Mouse (Mus musculus) kidney, embryonic 15.5 days (tissue): ENCODE data around the gene Sf3b5. TPM values are rescaled to one million over a fixed set of nuclear protein-coding genes. Genes with fewer than 3 reads are reported as not detected.

ENCODE experiments used
- ATAC-seq: fragments of 200-750 bp; cut with Nextera tagmentation; replicated peaks from 2 replicates; pipeline ENCODE4 v1.8.0; 2017; ENCODE audit warnings: moderate TSS enrichment; ENCODE audit not compliant: low FRiP score
- H3K27ac ChIP-seq: fragments of 300-500 bp; sonication (generic); 2 replicates; pipeline ENCODE4 v1.5.1; 2015; ENCODE audit warnings: mild to moderate bottlenecking, inconsistent platforms
- H3K27me3 ChIP-seq: fragments of 300-500 bp; sonication (generic); 2 replicates; pipeline ENCODE4 v1.6.1; 2015; ENCODE audit warnings: inconsistent platforms
- H3K36me3 ChIP-seq: fragments of 300-500 bp; sonication (generic); 2 replicates; pipeline ENCODE4 v1.6.1; 2015; ENCODE audit warnings: inconsistent platforms
- H3K4me1 ChIP-seq: fragments of 300-500 bp; sonication (generic); 2 replicates; pipeline ENCODE4 v1.6.1; 2015; ENCODE audit warnings: inconsistent platforms
- H3K4me2 ChIP-seq: fragments of 300-500 bp; sonication (generic); 2 replicates; pipeline ENCODE4 v1.6.1; 2015; ENCODE audit warnings: moderate library complexity, mild to moderate bottlenecking, inconsistent platforms
- H3K4me3 ChIP-seq: fragments of 300-500 bp; sonication (generic); replicated peaks from 2 replicates; pipeline ENCODE4 v1.5.1; 2015; ENCODE audit warnings: mild to moderate bottlenecking, inconsistent platforms
- H3K9ac ChIP-seq: fragments of 300-500 bp; sonication (generic); 2 replicates; pipeline ENCODE4 v1.6.1; 2015; ENCODE audit warnings: mild to moderate bottlenecking, inconsistent platforms
- H3K9me3 ChIP-seq: fragments of 300-500 bp; sonication (generic); replicated peaks from 2 replicates; pipeline ENCODE4 v1.6.1; 2016; ENCODE audit warnings: inconsistent platforms
- WGBS: fragments of 180-500 bp; shearing (Covaris S2); methylation state at CpG from one replicate; pipeline ENCODE4 v1.1.7; 2015; ENCODE audit warnings: mixed read lengths; 5-methylcytosine and 5-hydroxymethylcytosine counted together
- polyA plus RNA-seq: library from polyadenylated mRNA; unstranded; fragments of >200 nt; fragmentation: Nextera tagmentation; extraction: Ambion mirVana; gene quantifications from 2 replicates; pipeline ENCODE4 v1.2.1, GENCODE M21; 2015

The Sf3b5 gene
- 37.1 and 38.1 TPM in 2 replicates for polyA plus RNA-seq

DNA sequence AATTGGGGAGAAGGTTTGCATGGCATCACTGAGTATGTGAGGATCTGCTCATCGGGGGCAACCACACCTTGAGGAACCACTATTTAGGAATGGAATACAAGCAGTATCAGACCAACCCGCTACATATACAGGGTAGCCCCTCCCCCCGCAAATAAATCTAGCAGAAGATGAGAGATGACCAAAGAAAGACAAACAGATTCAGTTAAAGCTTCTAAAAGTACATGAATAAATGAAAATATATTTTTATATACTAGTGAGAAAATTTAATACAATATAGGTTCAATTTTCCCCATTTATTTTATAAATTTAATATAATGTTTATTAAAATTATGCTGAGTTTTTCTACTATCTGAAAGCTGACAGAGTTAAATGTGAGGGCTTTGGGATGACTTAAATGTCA is at the start of gene Sf3b5:
TSS of gene Sf3b5 (plus strand) at position 301 of the 400 bp plus-strand sequence.
- H3K27me3 ChIP-seq, result no peaks in the 10 kb centered on the region
- H3K27ac ChIP-seq, result no peak within 1 kb of the TSS
- no peak for ATAC-seq
- no peak within 1 kb of the TSS for H3K4me3 ChIP-seq
- 88% methylated on average over 3 of the region's 3 CpGs for WGBS
- H3K9me3 ChIP-seq, result no peaks in the 10 kb centered on the region
- H3K9ac ChIP-seq, result no peak within 1 kb of the TSS
- H3K4me2 ChIP-seq, result no peak within 1 kb of the TSS
- peaks cover 11% of the 10 kb centered on the region for H3K4me1 ChIP-seq
- H3K36me3 ChIP-seq, result no peaks in the 10 kb centered on the region

DNA sequence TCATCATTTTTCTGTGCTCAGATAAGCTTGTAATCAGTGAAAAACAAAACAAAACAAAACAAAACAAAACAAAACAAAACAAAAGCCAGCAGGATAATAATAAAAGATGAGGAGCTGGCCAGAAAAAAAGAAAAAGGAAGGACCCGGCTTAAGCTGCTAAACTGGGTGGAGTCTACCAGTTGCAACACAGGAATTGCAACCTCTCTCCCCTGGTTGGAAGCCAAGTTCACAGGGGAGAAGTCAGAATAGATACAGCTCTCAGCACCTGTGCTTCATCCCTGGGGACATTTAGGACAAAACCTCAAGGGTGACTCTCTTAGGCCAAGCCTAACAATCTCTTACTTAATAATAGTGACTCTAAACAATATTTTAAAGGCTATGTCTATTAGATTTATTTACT is 49.3 kb upstream of the Sf3b5 start:
- WGBS, result 55% methylated on average over 1 of the region's 1 CpGs

DNA sequence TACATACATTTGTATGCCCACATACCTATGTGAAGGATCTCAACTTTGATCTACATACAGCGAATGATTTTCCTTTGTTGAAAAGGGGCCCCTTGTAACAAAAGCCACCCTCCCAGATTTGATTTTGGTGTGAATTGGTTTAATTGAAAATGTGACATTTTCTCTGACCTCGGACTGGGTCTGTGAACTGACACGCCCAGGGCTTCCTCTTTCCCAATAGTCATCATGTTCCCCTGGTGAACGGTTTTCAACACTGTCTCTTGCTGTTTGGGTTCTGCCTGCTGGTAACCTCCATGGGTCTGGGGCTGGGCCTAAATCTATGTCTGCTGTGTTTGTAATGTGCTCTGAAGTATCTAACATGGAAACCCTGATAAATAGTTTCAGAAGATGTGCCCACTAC is 47.9 kb upstream of the Sf3b5 start:
- no peak for ATAC-seq
- Histone ChIP-seq H3K4me1 (no peaks in the 10 kb centered on the region), H3K27ac (no peak overlapping the region), H3K4me2 (no peak overlapping the region), H3K36me3 (no peaks in the 10 kb centered on the region), H3K27me3 (no peaks in the 10 kb centered on the region), H3K9ac (no peak overlapping the region), H3K4me3 (no peak overlapping the region), H3K9me3 (no peaks in the 10 kb centered on the region)
- 77% methylated on average over 4 of the region's 4 CpGs for WGBS

More for the DNA sequence above, 49.3 kb upstream of the Sf3b5 start:
- Histone ChIP-seq H3K4me3 (no peak overlapping the region), H3K36me3 (no peaks in the 10 kb centered on the region), H3K9ac (no peak overlapping the region), H3K27ac (no peak overlapping the region), H3K4me1 (no peaks in the 10 kb centered on the region), H3K27me3 (no peaks in the 10 kb centered on the region), H3K4me2 (no peak overlapping the region), H3K9me3 (no peaks in the 10 kb centered on the region)
- no peak for ATAC-seq

DNA sequence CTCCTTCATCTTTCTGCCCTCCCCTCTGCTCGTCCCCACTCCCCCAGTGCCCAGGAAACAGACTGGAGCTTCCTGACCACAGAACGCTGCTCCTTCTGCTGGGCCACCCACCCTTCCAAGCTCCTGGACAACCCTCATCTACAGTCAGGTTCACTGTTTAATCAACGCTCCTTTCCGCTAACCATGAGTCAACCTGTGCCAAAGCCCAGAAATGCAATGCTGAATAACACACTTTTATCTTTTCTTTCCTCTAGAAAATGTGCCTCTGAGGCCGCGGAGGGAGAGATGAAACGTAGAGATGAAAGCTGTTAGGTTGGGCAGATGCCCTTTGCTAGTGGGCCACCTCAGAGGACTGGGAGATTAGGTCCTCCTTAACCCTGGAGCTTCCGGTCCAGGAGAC is 43.6 kb upstream of the Sf3b5 start:
- H3K9me3 ChIP-seq, result no peaks in the 10 kb centered on the region
- no peak overlapping the region for H3K4me3 ChIP-seq
- H3K4me1 ChIP-seq, result peaks cover 9% of the 10 kb centered on the region
- no peaks in the 10 kb centered on the region for H3K36me3 ChIP-seq
- H3K27ac ChIP-seq, result no peak overlapping the region
- WGBS, result 83% methylated on average over 8 of the region's 8 CpGs
- no peak overlapping the region for H3K4me2 ChIP-seq
- no peak overlapping the region for H3K9ac ChIP-seq
- peaks cover 4% of the 10 kb centered on the region for H3K27me3 ChIP-seq
- no peak for ATAC-seq

DNA sequence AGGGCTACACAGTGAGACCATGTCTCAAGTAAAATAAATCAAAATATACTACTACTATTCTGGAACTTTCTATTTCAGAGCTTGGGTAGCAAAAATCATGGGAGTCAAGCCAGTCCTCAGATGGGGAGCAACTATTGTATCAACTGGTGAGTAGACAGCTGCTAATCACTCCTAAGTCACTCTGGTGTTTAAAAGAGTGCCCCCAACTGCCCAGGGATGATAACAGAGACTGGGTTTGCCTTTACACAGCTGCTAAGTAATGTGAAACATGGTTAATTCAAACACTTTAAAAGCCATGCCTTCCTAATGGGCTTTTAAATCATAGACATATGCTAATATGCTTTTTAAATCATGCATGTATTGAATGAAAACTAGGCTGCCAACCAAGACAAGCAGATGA is 42.9 kb upstream of the Sf3b5 start:
- no peak overlapping the region for H3K4me2 ChIP-seq
- no peaks in the 10 kb centered on the region for H3K36me3 ChIP-seq
- no peak overlapping the region for H3K9ac ChIP-seq
- peaks cover 4% of the 10 kb centered on the region for H3K27me3 ChIP-seq
- ATAC-seq, result no peak
- H3K4me3 ChIP-seq, result no peak overlapping the region
- H3K9me3 ChIP-seq, result no peaks in the 10 kb centered on the region
- H3K27ac ChIP-seq, result no peak overlapping the region
- peaks cover 9% of the 10 kb centered on the region for H3K4me1 ChIP-seq

DNA sequence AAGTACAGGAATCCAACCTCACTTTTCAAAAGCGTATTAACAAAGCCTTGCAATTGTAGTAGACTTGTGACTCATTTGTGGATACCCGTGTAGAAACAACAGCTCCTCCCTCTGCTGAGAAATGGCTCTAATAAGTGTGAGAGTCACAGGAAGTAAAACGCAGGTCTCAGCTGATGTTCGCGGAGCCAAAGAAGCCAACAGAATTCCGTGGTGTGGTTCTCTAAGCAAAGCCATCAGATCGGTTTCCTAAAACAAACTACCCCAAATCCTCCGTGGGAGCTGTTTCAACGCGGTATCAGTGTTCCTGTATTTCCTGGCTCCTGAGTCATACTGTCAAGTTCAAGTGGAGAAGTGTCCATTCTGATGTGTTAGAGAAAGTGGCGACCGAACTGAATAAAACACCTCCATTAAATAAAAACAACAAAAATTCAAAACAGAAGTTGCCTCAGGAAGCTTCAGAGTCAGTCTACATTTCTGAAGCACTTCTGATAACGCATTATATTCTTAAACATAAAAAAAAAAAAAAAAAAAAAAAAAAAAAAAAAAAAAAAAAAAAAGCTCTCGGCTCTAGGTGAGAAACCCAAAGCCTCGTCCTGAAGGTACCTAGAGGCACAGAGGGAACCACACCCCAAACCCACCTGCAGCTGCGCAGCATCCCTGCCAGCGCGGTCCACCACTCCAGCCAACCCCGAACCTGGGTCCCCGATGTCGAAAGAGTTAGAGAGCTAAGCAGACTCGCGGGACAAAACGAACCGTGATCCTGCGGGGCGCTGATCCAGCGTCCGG is 41.6 kb upstream of the Sf3b5 start:
- WGBS, result 5% methylated on average over 29 of the region's 29 CpGs

DNA sequence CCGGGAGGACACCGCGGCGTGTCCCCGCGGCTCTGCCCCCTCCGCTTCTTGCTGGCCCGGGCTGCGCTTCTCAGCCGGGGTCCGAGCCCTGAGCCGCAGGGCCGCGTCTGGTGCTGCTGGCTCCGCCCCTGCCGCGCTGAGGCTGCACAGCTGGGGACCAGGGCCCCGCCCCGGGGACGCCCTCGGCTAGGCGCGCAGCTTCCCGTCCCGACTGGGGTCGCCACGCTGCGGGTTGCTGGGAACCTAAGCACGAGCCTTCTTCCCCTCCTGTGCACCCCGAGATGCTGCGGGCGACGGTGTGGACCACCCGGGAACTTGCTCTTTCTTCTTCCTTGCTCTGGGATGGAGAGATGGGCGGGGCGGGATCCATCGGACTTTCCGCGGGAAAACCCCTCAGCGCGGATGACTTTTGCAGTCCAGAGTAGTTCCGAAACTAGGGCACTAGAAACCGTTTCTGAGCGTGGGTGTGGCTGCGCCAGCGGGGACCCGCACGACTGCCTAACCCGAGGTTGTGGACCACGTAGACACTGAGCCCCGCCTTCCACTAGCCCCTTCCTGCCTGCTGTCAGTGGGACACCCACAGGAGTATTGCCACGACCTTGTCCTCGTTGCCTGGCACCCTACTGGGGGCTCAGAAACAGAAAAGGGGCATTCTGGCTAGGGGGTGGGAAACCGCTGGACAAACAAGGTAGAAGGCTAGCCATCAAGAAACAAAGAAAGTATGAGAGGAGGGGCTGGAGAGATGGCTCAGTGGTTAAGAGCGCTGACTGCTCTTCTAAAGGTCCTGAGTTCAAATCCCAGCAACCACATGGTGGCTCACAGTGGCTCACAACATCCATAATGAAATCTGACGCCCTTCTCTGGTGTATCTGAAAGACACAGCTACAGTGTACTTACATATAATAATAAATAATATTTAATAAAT is 40.7 kb upstream of the Sf3b5 start, which contains the start of gene Stx11:
TSS of gene Stx11 (minus strand) at position 148 of the 925 bp plus-strand sequence.
- whole genome bisulfite sequencing, result 3% methylated on average over 56 of the region's 56 CpGs
- Histone ChIP-seq H3K36me3 (no peaks in the 10 kb centered on the region), H3K27me3 (peaks cover 4% of the 10 kb centered on the region), H3K4me3 (peak within 1 kb of the TSS; percentile 78), H3K9me3 (no peaks in the 10 kb centered on the region), H3K4me2 (peak within 1 kb of the TSS; percentile 85), H3K27ac (no peak within 1 kb of the TSS), H3K9ac (peak within 1 kb of the TSS; percentile 51), H3K4me1 (peaks cover 9% of the 10 kb centered on the region)
- ATAC-seq, result peak; percentile 98

More for the DNA sequence above, 41.6 kb upstream of the Sf3b5 start:
- H3K4me1 ChIP-seq, result peaks cover 9% of the 10 kb centered on the region
- no peaks in the 10 kb centered on the region for H3K36me3 ChIP-seq
- H3K4me3 ChIP-seq, result peak overlapping the region; percentile 78
- peak; percentile 44; the same call in 1 of the 2 replicates for ATAC-seq
- no peaks in the 10 kb centered on the region for H3K9me3 ChIP-seq
- H3K9ac ChIP-seq, result peak overlapping the region; percentile 51
- no peak overlapping the region for H3K27ac ChIP-seq
- H3K27me3 ChIP-seq, result peaks cover 4% of the 10 kb centered on the region
- H3K4me2 ChIP-seq, result peak overlapping the region; percentile 85

DNA sequence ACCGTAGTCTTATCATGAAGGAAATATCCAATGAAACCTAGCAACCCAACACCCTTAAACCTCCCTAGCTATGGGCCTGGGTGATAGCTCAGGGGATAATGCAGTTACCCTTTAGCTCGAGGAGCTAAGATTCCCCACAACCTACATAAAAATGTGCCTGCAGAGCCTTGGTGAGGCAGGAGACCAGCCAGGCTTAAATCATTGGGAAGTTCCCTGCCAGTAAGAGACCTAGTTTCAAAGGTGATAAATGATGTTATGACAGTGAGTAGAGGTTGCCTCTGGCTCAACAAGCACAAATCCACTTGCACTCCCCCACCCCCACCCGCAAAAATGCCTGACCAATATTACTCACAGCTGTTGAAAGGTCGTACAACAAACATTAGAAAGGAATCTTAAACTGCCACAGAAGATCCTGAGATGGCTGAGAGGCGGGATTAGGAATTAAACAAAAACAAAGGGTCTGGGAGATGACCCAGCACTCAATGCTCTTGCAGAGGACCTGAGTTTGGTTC is 39.4 kb upstream of the Sf3b5 start:
- Histone ChIP-seq H3K27me3 (peaks cover 4% of the 10 kb centered on the region), H3K9me3 (no peaks in the 10 kb centered on the region), H3K36me3 (no peaks in the 10 kb centered on the region), H3K4me1 (peaks cover 9% of the 10 kb centered on the region), H3K9ac (no peak overlapping the region), H3K27ac (no peak overlapping the region), H3K4me2 (no peak overlapping the region), H3K4me3 (no peak overlapping the region)
- 71% methylated on average over 5 of the region's 5 CpGs for WGBS
- no peak for ATAC-seq

DNA sequence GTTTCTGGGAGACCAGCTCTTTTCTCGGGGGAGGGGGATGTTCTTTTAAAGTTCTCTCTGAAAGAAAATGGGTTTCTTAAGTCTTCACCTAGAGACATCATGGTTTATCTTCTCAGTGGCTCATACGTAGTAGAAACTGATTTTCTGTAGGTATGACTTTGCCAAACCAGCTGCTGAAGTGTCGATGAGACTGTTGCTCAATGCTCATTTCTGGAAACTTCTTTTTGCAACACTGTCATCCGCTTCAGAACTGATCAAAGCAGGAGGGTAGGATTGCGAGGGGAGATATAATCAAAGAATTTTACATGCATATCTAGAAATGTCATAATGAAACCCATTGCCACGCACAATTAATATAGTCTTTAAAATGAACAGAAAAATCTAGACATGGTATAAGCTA is 30.6 kb upstream of the Sf3b5 start:
- 93% methylated on average over 6 of the region's 6 CpGs for WGBS
- H3K36me3 ChIP-seq, result no peaks in the 10 kb centered on the region
- no peak overlapping the region for H3K4me3 ChIP-seq
- H3K9ac ChIP-seq, result no peak overlapping the region
- H3K27ac ChIP-seq, result no peak overlapping the region
- no peaks in the 10 kb centered on the region for H3K27me3 ChIP-seq
- no peak for ATAC-seq
- H3K9me3 ChIP-seq, result no peaks in the 10 kb centered on the region
- no peak overlapping the region for H3K4me2 ChIP-seq
- no peaks in the 10 kb centered on the region for H3K4me1 ChIP-seq

DNA sequence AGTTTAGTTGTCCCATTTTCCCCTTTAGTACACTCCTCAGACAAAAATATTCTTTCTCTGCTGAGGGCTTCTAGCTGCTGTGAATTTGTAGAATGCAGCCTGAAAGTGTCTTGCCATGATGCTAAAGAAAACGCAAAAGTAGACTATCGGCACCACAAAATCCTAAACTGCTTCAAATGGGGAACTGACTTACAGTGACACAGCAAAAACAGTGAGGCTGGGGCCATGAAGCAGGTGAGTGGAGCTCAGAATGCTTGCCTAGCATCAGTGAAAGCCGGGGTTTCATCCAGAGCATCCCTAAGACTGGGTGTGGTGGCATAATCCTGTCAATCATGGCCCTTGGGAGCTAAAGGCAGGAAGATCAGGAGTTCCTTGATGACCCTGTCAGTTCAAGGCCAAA is 29.7 kb upstream of the Sf3b5 start:
- Histone ChIP-seq H3K4me3 (no peak overlapping the region), H3K9ac (no peak overlapping the region), H3K27ac (no peak overlapping the region), H3K9me3 (no peaks in the 10 kb centered on the region), H3K4me2 (no peak overlapping the region), H3K4me1 (no peaks in the 10 kb centered on the region), H3K27me3 (no peaks in the 10 kb centered on the region), H3K36me3 (no peaks in the 10 kb centered on the region)
- no peak for ATAC-seq
- WGBS, result 85% methylated on average over 3 of the region's 3 CpGs

DNA sequence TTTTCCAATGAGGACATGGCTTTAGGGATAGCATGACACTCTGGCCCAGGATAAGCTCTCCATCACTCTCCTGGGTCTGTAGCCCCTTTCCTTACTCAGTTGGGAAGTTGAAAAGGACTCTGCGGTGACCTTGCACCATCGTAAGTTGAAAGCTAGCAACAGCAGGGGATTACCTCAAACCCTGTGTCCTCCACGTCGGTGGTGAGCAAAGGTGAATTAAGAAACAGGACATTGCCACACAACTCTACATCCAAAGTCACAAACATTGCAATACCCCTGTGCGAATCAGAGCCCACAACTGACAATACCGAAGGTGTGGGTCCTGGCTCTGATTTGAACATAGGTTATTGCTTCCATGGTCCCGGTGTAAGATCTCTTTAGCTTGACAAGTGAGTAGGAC is 29.2 kb upstream of the Sf3b5 start:
- Histone ChIP-seq H3K4me3 (no peak overlapping the region), H3K4me1 (no peaks in the 10 kb centered on the region), H3K36me3 (no peaks in the 10 kb centered on the region), H3K9ac (no peak overlapping the region), H3K27ac (no peak overlapping the region), H3K4me2 (no peak overlapping the region), H3K27me3 (no peaks in the 10 kb centered on the region), H3K9me3 (no peaks in the 10 kb centered on the region)
- no peak for ATAC-seq
- WGBS, result 89% methylated on average over 7 of the region's 7 CpGs

DNA sequence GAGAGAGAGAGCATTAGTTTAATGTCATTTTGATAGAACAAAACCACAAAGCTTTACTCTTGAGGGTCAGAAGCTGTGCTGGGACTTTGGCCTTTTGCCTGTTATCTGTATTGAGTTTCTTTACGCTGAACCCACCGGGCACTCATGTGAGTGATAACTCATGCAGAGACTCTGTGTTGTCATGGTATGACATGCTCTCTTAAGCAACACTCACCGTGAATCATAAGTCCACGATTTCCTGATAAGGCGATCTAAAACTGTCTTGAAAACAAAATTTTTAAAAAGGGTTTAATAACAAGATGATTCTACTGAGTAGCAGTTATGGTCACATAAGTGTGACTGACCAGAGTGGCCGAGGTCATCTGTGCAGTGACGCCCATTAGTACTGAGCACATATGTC is 28.6 kb upstream of the Sf3b5 start:
- ATAC-seq, result no peak
- no peak overlapping the region for H3K4me3 ChIP-seq
- H3K9ac ChIP-seq, result no peak overlapping the region
- WGBS, result 83% methylated on average over 7 of the region's 7 CpGs
- no peaks in the 10 kb centered on the region for H3K27me3 ChIP-seq
- no peaks in the 10 kb centered on the region for H3K4me1 ChIP-seq
- H3K9me3 ChIP-seq, result no peaks in the 10 kb centered on the region
- H3K4me2 ChIP-seq, result no peak overlapping the region
- H3K27ac ChIP-seq, result no peak overlapping the region
- H3K36me3 ChIP-seq, result no peaks in the 10 kb centered on the region
